Mouse (Mus musculus) heart, adult 2 months (tissue): Measurements from ENCODE around the gene Nol7. TPM values are rescaled to one million over a fixed set of nuclear protein-coding genes. Genes with fewer than 3 reads are reported as not detected.

Source experiments
- DNase-seq, 2 experiments: peaks; one replicate each; pipeline ENCODE4 v3.0.0; 2021
- H3K27ac ChIP-seq: fragments of 200-600 bp; 2 replicates; pipeline ENCODE4 v1.8.1; 2022
- H3K27me3 ChIP-seq: fragments of 200-500 bp; 2 replicates; pipeline ENCODE4 v1.6.1; 2012; ENCODE audit warnings: mild to moderate bottlenecking, low read length, inconsistent platforms, mixed read lengths; ENCODE audit not compliant: control insufficient read depth, insufficient read depth
- H3K36me3 ChIP-seq: fragments of 200-500 bp; 2 replicates; pipeline ENCODE4 v1.6.1; 2012; ENCODE audit warnings: low read length, inconsistent platforms; ENCODE audit not compliant: control insufficient read depth, insufficient read depth
- H3K4me1 ChIP-seq: fragments of 200-500 bp; 2 replicates; pipeline ENCODE4 v1.6.1; 2011; ENCODE audit warnings: low read length; ENCODE audit not compliant: control insufficient read depth, insufficient read depth
- H3K4me3 ChIP-seq: fragments of 200-600 bp; 2 replicates; pipeline ENCODE4 v1.8.1; 2022
- H3K79me2 ChIP-seq: fragments of 200-500 bp; replicated peaks from 2 replicates; pipeline ENCODE4 v1.6.1; 2012; ENCODE audit warnings: mild to moderate bottlenecking, inconsistent platforms, low read length, moderate library complexity, mixed read lengths; ENCODE audit not compliant: control insufficient read depth, insufficient read depth
- H3K9ac ChIP-seq: fragments of 200-500 bp; 2 replicates; pipeline ENCODE4 v1.6.1; 2012; ENCODE audit warnings: low read depth, mild to moderate bottlenecking, control low read depth, inconsistent platforms, low read length, mixed read lengths
- CTCF ChIP-seq: fragments of 200-600 bp; IDR thresholded peaks from 2 replicates; pipeline ENCODE4 v1.8.1; 2022; ENCODE audit warnings: antibody characterized with exemption, mild to moderate bottlenecking, moderate library complexity
- EP300 ChIP-seq: fragments of 200-500 bp; IDR thresholded peaks from 2 replicates; pipeline ENCODE4 v1.6.1; 2011; ENCODE audit warnings: low read depth, low read length, control low read depth; ENCODE audit not compliant: insufficient read depth
- POLR2A ChIP-seq: fragments of 200-500 bp; IDR thresholded peaks from 2 replicates; pipeline ENCODE4 v1.6.1; 2011; ENCODE audit warnings: mild to moderate bottlenecking, low read depth, low read length, control low read depth; ENCODE audit not compliant: insufficient read depth
- WGBS: fragments of 180-500 bp; shearing (Covaris S2); methylation state at CpG from one replicate; pipeline ENCODE4 v1.1.7; 2018; 5-methylcytosine and 5-hydroxymethylcytosine counted together
- intact Hi-C: fragments of 180-260 bp; cut with DNase I; formaldehyde crosslinking; loops from one replicate; pipeline ENCODE4 v1.15.1; 2025
- polyA plus RNA-seq: library from polyadenylated mRNA; depleted of rRNA; stranded (reverse); fragments of >200 nt; gene quantifications from 2 replicates; pipeline ENCODE4 v1.2.3, GENCODE M21; 2012
- total RNA-seq, 2 experiments: library from RNA; stranded (reverse); gene quantifications; 2 replicates each; pipeline ENCODE4 v1.2.3; 2021

Nol7 gene
- total and polyA plus RNA-seq, 3 experiments, result 27.1 to 120 (median 102) TPM

DNA sequence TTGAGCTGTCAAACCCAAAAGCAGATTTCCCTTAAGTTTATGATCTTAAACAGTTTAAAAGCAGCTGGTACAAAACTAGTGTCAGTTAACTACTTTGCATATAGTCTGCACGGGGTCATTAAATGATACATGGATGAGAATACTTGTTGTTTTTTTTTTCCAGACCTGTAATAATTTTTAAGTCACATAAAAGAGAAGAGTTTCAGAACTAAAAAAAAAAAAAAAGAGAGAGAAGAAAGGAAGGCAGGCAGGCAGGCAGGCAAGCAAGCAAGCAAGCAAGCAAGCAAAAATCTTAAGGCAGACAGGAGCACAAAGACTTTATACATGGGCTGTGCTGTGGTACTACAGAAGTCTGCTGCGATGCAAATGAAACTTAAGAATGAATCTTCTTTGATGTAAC, 35.2 kb downstream of the Nol7 start:
- H3K79me2 ChIP-seq, result no peaks in the 10 kb centered on the region
- 90% methylated on average over 2 of the region's 2 CpGs for WGBS
- no peak overlapping the region for H3K4me3 ChIP-seq
- H3K4me1 ChIP-seq, result peaks cover 3% of the 10 kb centered on the region
- H3K27ac ChIP-seq, result no peak overlapping the region
- no peak overlapping the region for H3K9ac ChIP-seq
- DNase-seq, result no peak
- no peaks in the 10 kb centered on the region; the same call in 1 of the 2 replicates for H3K36me3 ChIP-seq
- H3K27me3 ChIP-seq, result no peaks in the 10 kb centered on the region
- intact Hi-C loops, result no loop called here
- no peak for TF ChIP-seq EP300
- TF ChIP-seq POLR2A, result no peak
- TF ChIP-seq CTCF, result no peak

DNA sequence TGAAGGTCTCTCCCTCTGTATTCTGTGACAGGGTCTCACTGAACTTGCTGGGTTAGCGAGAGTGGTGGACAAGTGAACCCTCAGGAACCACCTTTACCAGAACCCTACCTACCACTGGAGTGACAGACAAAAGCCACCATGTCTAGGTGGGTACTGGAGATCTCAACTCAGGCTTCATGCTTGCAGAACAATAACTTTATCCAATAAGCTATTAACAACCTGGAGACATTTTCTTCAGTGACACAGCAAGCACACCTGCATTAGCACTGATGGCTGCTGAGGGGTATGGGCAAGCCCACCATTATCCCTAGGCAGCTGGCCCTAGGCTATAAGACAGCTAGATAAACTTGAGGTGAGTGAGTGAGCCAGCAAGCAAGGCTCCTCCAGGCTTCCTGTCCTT, 42.2 kb downstream of the Nol7 start:
- Histone ChIP-seq H3K27ac (no peak overlapping the region), H3K79me2 (peaks cover 7% of the 10 kb centered on the region), H3K27me3 (no peaks in the 10 kb centered on the region), H3K4me1 (peaks cover 8% of the 10 kb centered on the region), H3K4me3 (no peak overlapping the region), H3K36me3 (peaks cover 8% of the 10 kb centered on the region), H3K9ac (no peak overlapping the region)
- WGBS, result 96% methylated on average over 1 of the region's 1 CpGs
- intact Hi-C loops, result no loop called here
- no peak for DNase-seq
- no peak for TF ChIP-seq POLR2A
- no peak for TF ChIP-seq EP300
- TF ChIP-seq CTCF, result no peak

DNA sequence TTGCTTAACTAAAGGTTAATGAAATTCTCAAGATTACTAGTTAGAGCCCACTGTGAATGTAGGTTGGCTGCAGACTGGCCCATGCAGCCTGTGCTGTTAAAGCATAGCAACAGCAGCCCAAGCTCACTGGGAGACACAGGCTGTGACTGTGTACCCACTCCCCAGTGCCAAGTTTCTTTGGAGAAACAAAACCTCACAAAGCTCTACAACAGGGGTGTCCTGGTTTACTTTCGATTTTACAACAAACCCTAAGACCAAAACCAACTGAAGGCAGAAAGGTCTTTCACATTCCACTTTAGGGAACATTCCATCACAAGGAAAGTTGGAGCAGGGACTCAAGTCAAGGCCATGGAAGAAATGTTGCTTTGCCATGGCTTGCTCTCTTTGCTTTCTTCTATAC, 44.4 kb downstream of the Nol7 start:
- Histone ChIP-seq H3K9ac (no peak overlapping the region), H3K36me3 (peaks cover 19% of the 10 kb centered on the region), H3K27me3 (no peaks in the 10 kb centered on the region), H3K4me3 (no peak overlapping the region), H3K4me1 (peaks cover 16% of the 10 kb centered on the region), H3K79me2 (peaks cover 11% of the 10 kb centered on the region), H3K27ac (no peak overlapping the region)
- TF ChIP-seq CTCF, result no peak
- TF ChIP-seq POLR2A, result no peak
- TF ChIP-seq EP300, result no peak
- 81% methylated on average over 1 of the region's 1 CpGs for WGBS
- DNase-seq, result no peak
- intact Hi-C loops, result no loop called here

DNA sequence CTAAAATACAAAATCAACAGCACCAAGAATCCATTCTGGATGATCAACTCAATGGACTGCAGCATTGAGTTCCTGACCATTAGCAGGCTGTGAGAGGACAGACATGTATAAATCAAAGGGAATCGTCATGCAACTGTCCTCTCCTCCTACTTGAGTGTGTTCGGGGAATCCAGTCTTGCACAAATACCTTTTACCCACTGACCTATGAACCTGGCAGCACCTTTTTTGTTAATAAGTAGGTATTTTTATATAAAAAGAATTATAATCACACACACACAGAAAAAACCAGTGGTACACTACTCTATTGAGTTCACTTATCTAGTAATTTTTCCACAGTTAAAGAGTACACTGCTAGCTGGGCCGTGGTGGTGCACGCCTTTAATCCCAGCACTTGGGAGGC, 45.5 kb downstream of the Nol7 start:
- Histone ChIP-seq H3K27me3 (no peaks in the 10 kb centered on the region), H3K9ac (no peak overlapping the region), H3K36me3 (peaks cover 21% of the 10 kb centered on the region), H3K79me2 (peaks cover 11% of the 10 kb centered on the region), H3K4me3 (no peak overlapping the region), H3K27ac (no peak overlapping the region), H3K4me1 (peaks cover 16% of the 10 kb centered on the region)
- WGBS, result 94% methylated on average over 4 of the region's 4 CpGs
- no peak for DNase-seq
- no peak for TF ChIP-seq EP300
- no peak for TF ChIP-seq POLR2A
- no peak for TF ChIP-seq CTCF
- intact Hi-C loops, result no loop called here

DNA sequence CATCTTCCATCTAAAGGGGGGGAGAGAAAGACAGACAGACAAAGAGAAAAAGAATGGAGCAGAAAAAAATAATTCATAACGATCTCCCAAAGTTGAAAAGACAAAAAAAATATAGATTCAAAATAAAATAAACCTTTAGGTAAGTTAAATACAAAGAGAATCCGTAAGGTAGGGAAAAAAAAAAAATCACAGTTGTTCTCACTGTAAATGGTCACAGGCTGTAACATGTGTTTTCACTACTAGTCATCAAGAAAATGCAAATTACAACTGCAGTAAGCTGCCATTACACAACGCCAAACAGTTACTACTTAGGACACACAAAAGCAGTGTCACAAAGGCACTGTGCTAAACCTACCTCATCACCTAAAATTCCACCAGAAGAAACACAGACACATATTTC, 46.5 kb downstream of the Nol7 start:
- no peak overlapping the region for H3K27ac ChIP-seq
- H3K9ac ChIP-seq, result no peak overlapping the region
- no peak overlapping the region for H3K4me3 ChIP-seq
- 93% methylated on average over 3 of the region's 3 CpGs for WGBS
- no peak for DNase-seq
- peaks cover 16% of the 10 kb centered on the region for H3K4me1 ChIP-seq
- TF ChIP-seq CTCF (no peak), EP300 (no peak), POLR2A (no peak)
- H3K36me3 ChIP-seq, result peaks cover 21% of the 10 kb centered on the region
- H3K27me3 ChIP-seq, result no peaks in the 10 kb centered on the region
- H3K79me2 ChIP-seq, result peaks cover 10% of the 10 kb centered on the region
- intact Hi-C loops, result no loop called here

DNA sequence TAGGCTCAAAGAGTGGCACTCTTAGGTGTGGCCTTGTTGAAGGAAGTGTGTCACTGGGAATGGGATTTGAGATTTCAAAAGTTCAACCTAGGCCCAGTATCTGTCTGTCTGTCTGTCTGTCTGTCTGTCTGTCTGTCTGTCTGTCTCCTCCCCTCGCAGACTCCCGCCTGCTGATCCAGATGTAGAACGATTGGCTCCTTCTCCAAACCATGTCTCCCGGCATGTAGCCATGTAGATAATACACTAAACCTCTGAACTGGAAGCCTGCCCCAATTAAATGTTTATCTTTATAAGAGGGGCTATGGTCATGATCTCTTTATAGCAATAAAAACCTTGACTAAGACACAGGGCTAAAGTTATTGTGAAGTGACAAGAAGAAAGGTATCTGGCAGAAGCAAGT, 47.6 kb downstream of the Nol7 start:
- intact Hi-C loops, result no loop called here
- Histone ChIP-seq H3K9ac (no peak overlapping the region), H3K27ac (no peak overlapping the region), H3K4me1 (peaks cover 12% of the 10 kb centered on the region), H3K79me2 (peaks cover 6% of the 10 kb centered on the region), H3K36me3 (peaks cover 21% of the 10 kb centered on the region), H3K27me3 (no peaks in the 10 kb centered on the region), H3K4me3 (no peak overlapping the region)
- TF ChIP-seq CTCF (no peak), POLR2A (no peak), EP300 (no peak)
- DNase-seq, result no peak
- WGBS, result 47% methylated on average over 4 of the region's 4 CpGs
